Mouse (Mus musculus) thymus, postnatal 4 days (tissue): ENCODE data around the gene Clip2.

Experiments
- DNase-seq: peaks from one replicate; pipeline ENCODE4 v3.0.0; 2021

Gene Clip2

DNA sequence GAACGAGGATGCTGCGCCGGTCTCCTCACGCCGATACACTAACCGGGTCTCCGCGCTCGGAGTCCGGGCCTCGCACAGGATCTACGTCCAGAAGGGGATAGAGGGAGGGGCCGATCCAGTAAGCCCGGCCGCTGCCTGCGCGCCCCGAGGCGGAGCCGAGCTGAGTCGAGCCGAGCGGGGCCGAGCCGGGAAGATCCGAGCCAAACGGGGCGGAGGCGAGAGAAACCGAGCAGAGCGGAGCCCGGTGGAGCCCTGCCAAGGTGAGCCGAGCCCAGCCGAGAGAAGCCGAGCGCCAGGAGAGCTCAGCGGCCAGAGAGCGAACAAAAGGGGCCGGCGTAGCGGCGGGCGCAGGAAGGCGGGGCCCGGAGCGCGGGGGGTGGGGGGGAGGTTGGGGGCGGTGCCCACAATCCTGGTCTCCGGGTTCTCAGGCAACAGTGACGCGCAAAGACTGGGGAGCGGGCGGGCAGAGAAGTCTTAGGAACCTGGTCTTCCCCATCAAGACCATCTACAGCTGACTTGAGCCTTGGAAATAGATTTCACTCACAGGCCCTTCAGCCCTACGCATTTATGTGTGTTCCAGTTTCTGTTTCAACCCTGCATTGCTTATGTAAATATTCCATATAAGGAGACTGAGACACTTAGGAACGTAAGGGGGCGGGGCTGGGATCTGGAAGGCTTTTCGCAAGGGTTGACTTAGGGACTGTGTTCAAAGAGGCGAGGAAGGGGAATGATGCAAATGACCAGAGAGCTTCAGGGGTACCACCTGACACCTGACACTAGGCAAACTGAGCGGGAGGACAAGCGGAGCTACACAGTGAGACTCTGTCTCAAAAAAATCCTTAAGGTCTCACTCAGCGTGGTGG is at the start of gene Clip2:
TSS of gene Clip2 (minus strand) at position 325 of the 863 bp plus-strand sequence.
- peak; percentile 94 for DNase-seq

- DNase-seq: no peak
Observed at GRCm38 (mm10) chr5:134597711-134598110, 45.5 kb upstream of the Clip2 start.

DNA sequence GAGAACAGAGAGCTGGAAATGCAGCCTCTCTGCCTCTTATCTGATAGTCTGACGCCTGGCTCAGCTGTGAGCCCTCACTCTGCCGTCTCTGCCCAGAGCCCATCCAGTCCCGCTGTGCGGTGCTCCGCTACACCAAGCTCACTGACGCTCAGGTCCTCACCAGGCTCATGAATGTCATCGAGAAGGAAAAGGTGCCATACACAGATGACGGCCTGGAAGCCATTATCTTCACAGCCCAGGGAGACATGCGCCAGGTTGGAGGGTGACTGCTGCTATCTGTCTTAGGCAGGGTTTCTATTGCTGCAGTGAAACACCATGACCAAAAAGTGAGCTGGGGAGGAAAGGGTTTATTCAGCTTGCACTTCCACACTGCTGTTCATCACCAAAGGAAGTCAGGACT is 40.9 kb upstream of the Clip2 start:
- DNase-seq: no peak

GRCm38 (mm10) chr5:134592026-134592581 is 39.9 kb upstream of the Clip2 start:
- no peak for DNase-seq

GRCm38 (mm10) chr5:134589900-134590299 is 37.7 kb upstream of the Clip2 start:
- no peak for DNase-seq

DNA sequence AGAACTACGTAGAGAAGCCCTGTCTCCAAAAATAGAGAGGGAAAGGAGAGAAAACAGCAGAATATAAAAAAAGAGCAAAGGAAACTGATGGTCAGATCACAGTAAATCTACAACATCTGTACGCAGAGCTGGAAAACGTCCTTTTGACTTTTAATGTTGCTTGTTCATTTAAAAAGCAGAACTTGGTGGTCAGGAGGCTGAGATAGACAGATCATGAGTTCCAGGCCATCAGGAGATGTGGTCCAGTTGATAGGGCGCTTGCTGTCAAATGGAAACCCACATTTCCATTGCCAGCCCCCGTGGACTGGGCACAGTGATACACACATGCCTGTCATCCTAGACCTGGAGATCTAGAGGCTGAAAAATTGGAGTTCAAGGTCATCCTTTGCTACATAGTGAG is 32.6 kb upstream of the Clip2 start:
- DNase-seq: no peak

DNA sequence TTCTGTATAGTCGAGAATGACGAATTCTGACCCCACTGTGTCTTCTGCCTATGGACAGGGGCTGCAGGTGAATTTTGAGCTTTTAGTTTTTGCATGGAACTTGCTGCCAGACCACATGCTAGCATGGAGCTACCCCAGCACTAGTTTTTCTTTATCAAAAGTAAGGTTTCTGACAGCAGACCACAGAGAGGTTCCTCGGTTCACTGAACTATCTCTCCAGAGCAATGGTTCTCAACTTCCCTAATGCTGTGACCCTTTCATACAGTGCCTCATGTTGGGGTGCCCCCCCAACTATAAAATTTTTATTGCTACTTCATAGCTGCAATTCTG is 31.6 kb upstream of the Clip2 start:
- no peak for DNase-seq

- DNase-seq: peak; percentile 25
Observed at GRCm38 (mm10) chr5:134583006-134583883, 31.0 kb upstream of the Clip2 start.

DNA sequence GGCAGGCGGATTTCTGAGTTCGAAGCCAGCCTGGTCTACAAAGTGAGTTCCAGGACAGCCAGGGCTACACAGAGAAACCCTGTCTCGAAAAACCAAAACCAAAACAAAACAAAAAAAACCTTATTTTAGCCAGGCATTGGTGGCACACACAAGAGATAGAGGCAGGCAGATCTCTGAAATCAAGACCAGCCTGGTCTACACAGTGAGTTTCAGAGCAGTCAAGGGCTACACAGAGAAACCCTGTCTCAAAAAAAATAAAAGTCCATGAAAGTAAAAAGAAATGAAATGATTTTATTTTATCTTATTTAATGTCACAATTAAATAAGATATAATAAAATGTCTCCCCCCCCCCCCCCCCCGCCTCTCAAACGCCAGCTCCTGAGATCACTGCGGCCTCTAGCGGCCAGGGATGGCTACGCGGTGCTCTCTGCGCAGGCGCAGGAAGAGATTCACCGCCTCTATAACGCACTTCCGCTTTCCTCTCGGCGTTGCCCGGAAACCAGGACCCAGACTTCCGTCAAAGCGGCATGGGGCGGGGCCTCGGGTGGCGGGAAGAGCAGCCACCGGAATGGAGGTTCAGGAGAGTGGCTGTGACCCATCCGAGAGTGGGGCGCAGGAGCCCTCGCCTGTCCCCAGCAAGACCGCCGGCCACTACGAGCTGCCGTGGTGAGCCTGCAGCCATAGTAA is 30.1 kb upstream of the Clip2 start:
- peak; percentile 98 for DNase-seq

DNA sequence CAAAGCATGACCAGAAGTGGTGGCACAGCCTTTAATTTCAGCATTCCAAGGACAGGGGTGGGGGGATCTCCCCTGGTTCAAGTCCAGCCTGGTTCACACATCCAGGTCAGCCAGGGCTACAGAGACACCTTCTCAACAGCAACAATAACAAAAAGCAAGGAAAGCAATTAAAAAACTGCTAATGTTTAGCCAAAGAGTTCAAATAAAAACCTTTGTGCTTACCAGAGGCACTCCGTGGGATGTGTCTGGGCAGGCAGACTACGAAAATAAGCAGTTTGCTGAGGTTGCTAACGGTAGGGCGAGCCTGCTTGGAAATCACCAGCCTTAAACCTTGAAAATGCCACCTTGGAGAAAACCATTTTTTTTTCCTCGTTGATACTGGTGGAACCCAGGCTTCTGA is 28.9 kb upstream of the Clip2 start, which contains the start of gene Rfc2:
TSS of gene Rfc2 (plus strand) at position 221 of the 400 bp plus-strand sequence.
- DNase-seq: no peak

DNA sequence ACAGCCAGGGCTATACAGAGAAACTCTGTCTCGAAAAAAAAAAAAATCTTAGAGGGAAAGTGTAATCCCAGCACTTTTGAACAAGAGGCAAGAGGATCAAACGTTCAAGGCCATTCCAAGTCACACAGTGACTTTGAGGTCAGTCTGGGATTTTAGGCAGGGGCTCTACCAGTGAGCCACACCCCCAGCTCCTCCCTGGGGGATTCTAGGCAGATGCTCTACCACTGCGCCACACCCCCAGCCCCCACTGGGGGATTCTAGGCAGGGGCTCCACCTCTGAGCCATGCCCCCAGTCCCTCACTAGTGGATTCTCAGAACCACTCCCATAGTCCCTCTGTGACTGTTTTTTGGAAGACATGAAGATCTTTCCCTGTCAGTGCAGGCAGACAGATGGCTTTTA is 26.9 kb upstream of the Clip2 start:
- no peak for DNase-seq

- DNase-seq: no peak
Observed at GRCm38 (mm10) chr5:134577534-134577933, 25.3 kb upstream of the Clip2 start.

DNA sequence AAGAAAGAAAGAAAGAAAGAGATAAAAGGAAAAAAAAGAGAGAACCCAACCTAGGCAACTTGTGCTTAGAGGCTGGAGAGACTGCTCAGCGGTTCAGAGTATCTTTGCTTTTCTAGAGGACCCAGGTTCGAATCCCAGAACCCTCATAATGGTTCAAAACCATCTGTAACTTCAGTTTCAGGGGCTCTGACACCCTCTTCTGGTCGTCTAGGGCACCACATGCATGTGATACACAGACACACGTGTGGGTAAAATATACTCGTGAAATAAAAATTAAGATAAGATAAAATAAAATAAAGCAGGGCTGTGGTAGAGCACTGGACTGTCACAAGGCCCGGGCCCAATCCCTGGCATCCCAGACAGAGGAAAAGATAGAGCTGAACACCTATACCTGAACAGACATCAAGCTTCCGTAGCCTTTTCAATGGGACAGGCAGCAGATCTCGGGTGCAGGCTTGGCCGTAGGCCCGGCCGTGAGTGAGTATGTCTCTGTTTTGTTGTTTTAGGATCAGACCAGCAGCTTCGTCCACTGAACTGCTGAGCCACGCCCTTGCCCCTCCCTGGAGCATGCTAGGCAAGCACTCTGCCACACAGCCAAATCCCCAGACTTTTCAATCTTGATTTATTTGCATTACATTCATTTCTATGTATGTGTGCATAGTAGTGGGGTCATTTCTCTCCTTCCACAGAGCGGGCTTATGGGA is 24.4 kb upstream of the Clip2 start:
- no peak for DNase-seq

- no peak for DNase-seq
Observed at GRCm38 (mm10) chr5:134575833-134576232, 23.6 kb upstream of the Clip2 start.

DNA sequence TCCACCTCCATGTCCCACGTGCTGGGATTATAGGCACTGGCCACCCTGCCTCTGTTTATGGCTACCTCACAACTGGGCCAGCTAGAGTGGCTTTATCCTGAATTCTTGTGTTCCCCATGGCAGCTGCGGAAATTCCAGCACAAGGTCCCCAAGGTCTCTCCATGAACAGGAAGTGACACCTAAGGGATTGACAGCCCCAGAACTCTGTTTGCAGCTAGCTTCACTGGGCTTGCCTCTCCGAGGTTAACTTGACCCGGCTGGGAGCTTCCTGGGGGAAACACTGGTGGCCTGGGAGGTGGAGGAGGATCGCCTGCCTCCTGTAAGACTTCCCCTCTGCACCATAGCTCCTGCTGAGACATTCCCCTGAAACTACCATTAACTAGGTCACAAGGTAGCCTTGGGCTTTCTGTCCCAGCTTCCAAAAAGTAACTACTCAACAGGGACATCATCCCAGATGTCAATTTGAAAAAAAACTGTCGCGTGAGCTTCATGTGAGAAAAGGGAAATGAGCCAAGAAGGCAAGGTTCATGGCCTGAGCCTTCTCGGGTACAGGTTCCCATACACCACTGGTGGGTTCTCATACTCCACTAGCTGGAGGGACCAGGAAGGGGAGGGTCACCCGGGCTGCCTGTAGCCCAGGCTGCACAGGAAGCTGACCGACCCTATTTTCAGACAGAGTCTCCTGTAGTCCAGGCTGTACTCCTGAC is 20.4 kb upstream of the Clip2 start:
- DNase-seq: no peak

DNA sequence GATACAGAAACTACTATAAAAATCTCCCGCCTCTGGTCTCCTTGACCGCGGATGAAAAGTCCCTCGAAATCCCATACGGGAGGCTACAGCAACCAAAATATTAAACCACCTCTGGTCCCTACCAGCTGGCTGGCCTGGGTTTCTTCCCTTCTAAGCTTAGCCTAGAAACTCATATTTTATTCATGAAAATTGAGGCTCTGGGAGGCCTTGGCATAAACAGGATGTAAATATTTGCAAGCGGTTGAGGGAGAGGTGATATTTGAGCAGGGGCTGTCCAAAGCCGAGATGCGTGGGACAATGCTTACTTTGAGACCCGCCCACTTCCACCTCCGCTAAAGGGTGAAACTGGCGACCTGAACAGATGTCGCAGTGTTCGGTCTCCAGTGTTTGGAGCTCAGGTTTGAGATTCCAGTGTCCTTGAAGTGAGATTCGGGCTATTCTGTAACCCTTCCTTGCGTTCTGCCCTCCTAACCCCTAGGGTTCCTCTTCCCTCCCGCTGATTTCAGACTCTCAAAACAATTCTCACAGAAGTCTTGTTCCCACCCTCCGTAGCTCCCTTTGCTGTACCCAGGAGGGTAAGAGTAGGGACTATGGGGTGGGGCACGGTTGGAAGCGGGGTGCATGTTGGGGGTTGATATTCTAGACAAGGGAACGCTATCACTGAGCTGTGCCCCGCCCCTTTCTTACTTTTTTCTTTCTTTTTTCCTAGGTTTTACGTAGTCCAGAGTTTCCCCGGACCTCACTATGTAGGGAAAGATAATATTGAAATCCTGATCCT is 19.7 kb upstream of the Clip2 start:
- peak; percentile 48 for DNase-seq

- no peak for DNase-seq
Observed at GRCm38 (mm10) chr5:134568964-134569491, 16.8 kb upstream of the Clip2 start.

GRCm38 (mm10) chr5:134568030-134568429 is 15.8 kb upstream of the Clip2 start:
- DNase-seq: no peak

DNA sequence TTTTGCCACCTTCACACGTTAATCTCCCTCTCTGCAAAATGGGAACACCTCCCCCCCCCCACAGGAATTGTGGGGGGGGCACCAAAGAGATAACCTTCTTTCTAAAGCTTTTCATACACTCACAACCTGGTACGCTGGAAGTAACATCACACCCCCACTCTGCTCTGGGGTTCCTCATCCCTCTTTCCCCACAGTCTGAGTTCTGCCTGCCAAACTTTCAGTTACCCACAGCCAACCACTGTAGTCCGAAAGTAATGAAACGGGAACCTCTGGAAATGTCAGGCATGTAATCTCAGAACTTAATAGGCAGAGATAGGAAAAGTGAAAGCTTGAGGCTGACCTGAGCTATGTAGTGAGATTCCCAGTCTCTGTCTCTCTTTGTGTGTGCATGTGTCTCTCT is 15.2 kb upstream of the Clip2 start:
- DNase-seq: no peak

DNA sequence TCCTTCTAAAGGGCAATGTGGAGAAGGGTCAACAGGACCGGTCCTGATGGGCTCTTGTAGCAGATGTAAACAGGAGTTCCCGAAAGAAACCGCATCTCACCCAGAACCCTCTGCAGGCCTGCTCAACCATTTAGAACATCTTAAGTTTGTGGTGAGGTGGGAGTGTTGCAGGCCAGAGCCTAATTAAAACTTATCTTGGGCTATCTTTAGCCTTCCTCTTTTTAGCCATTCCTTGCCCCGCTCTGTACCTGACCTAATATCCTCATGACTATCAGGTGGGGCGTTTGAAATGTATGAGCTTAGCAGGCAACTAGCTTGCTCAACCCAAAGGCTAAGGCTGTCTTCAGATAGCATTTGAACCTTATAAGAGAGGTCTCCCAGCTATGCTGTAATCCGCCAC is 13.5 kb upstream of the Clip2 start:
- DNase-seq: no peak

- DNase-seq: no peak
Observed at GRCm38 (mm10) chr5:134564272-134564671, 12.0 kb upstream of the Clip2 start.
